Mouse (Mus musculus): ENCODE results near the gene Grip2.

- no peak for TF ChIP-seq POLR2AphosphoS5 (IDR thresholded peaks at IDR 0.05; ENCODE audit: insufficient replicate concordance, low read depth, low read length)
- TF ChIP-seq GATA1 (IDR thresholded peaks at IDR 0.05; ENCODE audit: borderline replicate concordance, low read length), result no peak
- TF ChIP-seq CTCF (IDR thresholded peaks at IDR 0.05; ENCODE audit: low read depth, low read length), result no peak
- TF ChIP-seq TAL1 (conservative IDR thresholded peaks at IDR 0.05; ENCODE audit: low read depth, low read length), result no peak
Observed at GRCm38 (mm10) chr6:91754845-91755244, 72.2 kb downstream of the Grip2 start.
